Mouse (Mus musculus): Measurements from ENCODE around the gene Ptprq.

DNA sequence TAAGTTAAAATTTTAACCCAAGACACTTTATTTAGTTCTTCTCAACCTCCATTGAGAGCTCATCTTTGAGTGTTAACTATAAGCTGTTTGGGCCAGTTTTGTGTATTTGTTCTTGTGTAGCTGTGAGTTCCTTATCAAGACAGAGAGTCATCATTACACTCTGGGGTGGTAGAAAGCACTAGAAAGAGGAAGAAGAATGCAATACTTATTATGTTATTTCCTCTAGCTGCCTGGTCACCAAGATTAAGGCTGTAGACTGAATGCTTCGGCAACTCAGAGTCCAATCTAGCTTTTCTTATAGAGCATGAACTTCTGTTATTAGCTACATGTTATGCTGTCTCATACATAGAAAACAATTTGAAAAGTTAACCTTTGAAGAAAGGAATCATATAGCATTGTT, 223.4 kb downstream of the Ptprq start:
- TF ChIP-seq CTCF (IDR thresholded peaks at IDR 0.05; ENCODE audit: low read depth, low read length) (no peak), POLR2A (IDR thresholded peaks at IDR 0.05; ENCODE audit: borderline replicate concordance, low read depth, low read length) (no peak)

Measured in bone marrow macrophage, adult 2 months (primary cell).